Mouse (Mus musculus) myocyte (in vitro differentiated cells): ENCODE measurements around the gene Fra10ac1.

ENCODE experiments used
- CEBPB ChIP-seq: IDR thresholded peaks from 2 replicates; pipeline ENCODE4 v1.6.1; 2011; ENCODE audit warnings: mild to moderate bottlenecking, moderate library complexity; ENCODE audit not compliant: poor library complexity, insufficient read depth, severe bottlenecking
- E2F4 ChIP-seq: IDR thresholded peaks from one replicate; pipeline ENCODE4 v1.6.1; 2011; ENCODE audit warnings: mild to moderate bottlenecking, control low read depth, moderate library complexity; ENCODE audit not compliant: insufficient read depth
- MAX ChIP-seq: IDR thresholded peaks from one replicate; pipeline ENCODE4 v1.6.1; 2011; ENCODE audit warnings: low read depth, mild to moderate bottlenecking, control low read depth
- MYOD1 ChIP-seq, 3 experiments: IDR thresholded peaks; one replicate each; pipeline ENCODE4 v1.6.1; 2011; ENCODE audit warnings: control low read depth in 2 of 3, low read depth in 2 of 3, mild to moderate bottlenecking in 2 of 3, moderate library complexity in 1 of 3; ENCODE audit not compliant: insufficient read length in 2 of 3, control insufficient read depth in 1 of 3
- POLR2A ChIP-seq: IDR thresholded peaks from one replicate; pipeline ENCODE4 v1.6.1; 2011; ENCODE audit warnings: low read depth, mild to moderate bottlenecking, control low read depth, moderate library complexity; ENCODE audit not compliant: insufficient read length
- POLR2AphosphoS2 ChIP-seq: IDR thresholded peaks from one replicate; pipeline ENCODE4 v1.6.1; 2011; ENCODE audit warnings: low read depth, control low read depth; ENCODE audit not compliant: insufficient read length
- TCF12 ChIP-seq: IDR thresholded peaks from one replicate; pipeline ENCODE4 v1.6.1; 2011; ENCODE audit warnings: mild to moderate bottlenecking, control low read depth; ENCODE audit not compliant: poor library complexity, insufficient read depth, severe bottlenecking

- TF ChIP-seq POLR2A: no peak
- TF ChIP-seq POLR2AphosphoS2: no peak
- TF ChIP-seq CEBPB: no peak
- TF ChIP-seq MYOD1 (IDR thresholded peaks at IDR 0.05; ENCODE audit: control insufficient read depth in 1 of 3, insufficient read length in 2 of 3, low read depth in 2 of 3): no peak
- no peak for TF ChIP-seq MAX
- TF ChIP-seq TCF12: no peak
- TF ChIP-seq E2F4: no peak
These were observed 526 bp downstream of the Fra10ac1 start for GRCm38 (mm10) chr19:38223356-38223904.
